Mouse (Mus musculus): ENCODE measurements around the gene Cd276.

- TF ChIP-seq CTCF (IDR thresholded peaks at IDR 0.05; ENCODE audit: low read depth, low read length) (no peak), POLR2A (IDR thresholded peaks at IDR 0.05; ENCODE audit: borderline replicate concordance, low read depth, low read length) (no peak)
Observed at GRCm38 (mm10) chr9:58545428-58545827, 9.8 kb downstream of the Cd276 start.
